Mouse (Mus musculus) thymus, adult 2 months (tissue): ENCODE data around the gene Cd2. TPM values are rescaled to one million over a fixed set of nuclear protein-coding genes. Genes with fewer than 3 reads are reported as not detected.

Experiments
- DNase-seq: peaks from one replicate; pipeline ENCODE4 v3.0.0; 2021
- H3K27ac ChIP-seq: fragments of 200-500 bp; 2 replicates; pipeline ENCODE4 v1.5.1; 2012; ENCODE audit warnings: low read length, control low read depth; ENCODE audit not compliant: control insufficient read depth, insufficient read depth
- H3K27me3 ChIP-seq: fragments of 200-500 bp; 2 replicates; pipeline ENCODE4 v1.6.1; 2012; ENCODE audit warnings: mild to moderate bottlenecking, low read length, moderate library complexity, mixed read lengths; ENCODE audit not compliant: control insufficient read depth, insufficient read depth
- H3K36me3 ChIP-seq: fragments of 200-500 bp; 2 replicates; pipeline ENCODE4 v1.6.1; 2012; ENCODE audit warnings: mild to moderate bottlenecking, low read length, moderate library complexity; ENCODE audit not compliant: control insufficient read depth, insufficient read depth
- H3K4me1 ChIP-seq: fragments of 200-500 bp; replicated peaks from 2 replicates; pipeline ENCODE4 v1.6.1; 2012; ENCODE audit warnings: low read length; ENCODE audit not compliant: control insufficient read depth, insufficient read depth
- H3K4me3 ChIP-seq: fragments of 200-500 bp; 2 replicates; pipeline ENCODE4 v1.5.1; 2012; ENCODE audit warnings: mild to moderate bottlenecking, low read length, control low read depth, moderate library complexity; ENCODE audit not compliant: control insufficient read depth, insufficient read depth
- CTCF ChIP-seq: fragments of 200-500 bp; IDR thresholded peaks from 2 replicates; pipeline ENCODE4 v1.5.1; 2012; ENCODE audit warnings: mild to moderate bottlenecking, control low read depth, low read length, moderate library complexity, borderline replicate concordance; ENCODE audit not compliant: control insufficient read depth, poor library complexity, insufficient read depth; ENCODE audit errors: extremely low read depth
- POLR2A ChIP-seq: fragments of 200-500 bp; IDR thresholded peaks from 2 replicates; pipeline ENCODE4 v1.6.1; 2012; ENCODE audit warnings: mild to moderate bottlenecking, low read length, control low read depth, moderate library complexity; ENCODE audit not compliant: control insufficient read depth, poor library complexity, insufficient read depth; ENCODE audit errors: extremely low read depth
- WGBS: fragments of 180-500 bp; shearing (Covaris S2); methylation state at CpG from one replicate; pipeline ENCODE4 v1.1.7; 2018; 5-methylcytosine and 5-hydroxymethylcytosine counted together
- polyA plus RNA-seq: library from polyadenylated mRNA; depleted of rRNA; stranded (reverse); fragments of >200 nt; gene quantifications from 2 replicates; pipeline ENCODE4 v1.2.3, GENCODE M21; 2012

Gene Cd2
- polyA plus RNA-seq, 1 experiment, result 117 TPM

DNA sequence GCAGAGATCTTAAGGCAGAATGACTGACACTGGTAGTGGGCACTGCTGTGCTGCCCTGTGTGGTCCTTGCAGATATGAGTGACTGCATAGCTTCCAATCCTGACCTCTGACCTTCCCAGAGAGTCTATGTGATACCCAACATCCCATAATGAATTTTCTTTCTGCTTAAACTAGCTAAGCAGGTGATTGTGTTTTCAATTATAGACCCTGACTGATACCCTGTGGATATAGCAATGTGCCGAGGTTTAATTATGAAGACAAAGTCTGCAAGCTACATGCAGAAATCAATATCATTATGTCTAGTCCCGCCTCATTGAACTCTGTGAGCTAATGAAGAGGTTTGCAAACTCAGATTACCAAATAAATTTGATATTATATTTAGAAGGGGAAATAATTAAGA is 44.7 kb downstream of the Cd2 start:
- 95% methylated on average over 2 of the region's 2 CpGs for WGBS
- no peak overlapping the region for H3K4me3 ChIP-seq
- no peak for TF ChIP-seq CTCF
- TF ChIP-seq POLR2A, result no peak
- H3K27ac ChIP-seq, result no peak overlapping the region
- no peaks in the 10 kb centered on the region for H3K36me3 ChIP-seq
- peaks cover 19% of the 10 kb centered on the region for H3K4me1 ChIP-seq
- no peak for DNase-seq
- no peaks in the 10 kb centered on the region for H3K27me3 ChIP-seq

GRCm38 (mm10) chr3:101241866-101242265 is 45.9 kb downstream of the Cd2 start:
- no peak for TF ChIP-seq CTCF
- TF ChIP-seq POLR2A, result no peak
- H3K27me3 ChIP-seq, result no peaks in the 10 kb centered on the region
- peaks cover 28% of the 10 kb centered on the region for H3K4me1 ChIP-seq
- no peak for DNase-seq
- H3K36me3 ChIP-seq, result no peaks in the 10 kb centered on the region
- H3K4me3 ChIP-seq, result no peak overlapping the region
- WGBS, result 93% methylated on average over 3 of the region's 3 CpGs
- H3K27ac ChIP-seq, result no peak overlapping the region

DNA sequence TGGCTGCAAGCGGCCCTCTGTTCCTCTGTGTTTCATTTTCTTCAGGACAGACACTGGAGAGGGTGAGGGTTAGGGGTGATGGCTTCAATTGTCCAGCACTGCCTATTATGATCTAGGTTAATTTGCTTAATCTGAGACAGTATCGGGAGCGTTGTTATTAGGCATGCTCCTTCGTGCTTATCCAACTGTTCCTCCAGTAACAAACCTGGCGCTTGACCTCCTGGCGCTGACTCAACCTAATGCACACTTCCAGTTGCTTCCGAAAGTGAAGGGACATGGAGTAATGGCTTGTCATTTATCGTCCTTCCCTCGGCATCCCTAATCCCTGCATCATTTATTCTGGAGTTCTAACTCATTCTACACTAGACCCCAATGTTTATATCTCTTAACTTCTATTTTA is 46.9 kb downstream of the Cd2 start:
- TF ChIP-seq CTCF (no peak), POLR2A (no peak)
- H3K4me3 ChIP-seq, result no peak overlapping the region
- H3K27me3 ChIP-seq, result no peaks in the 10 kb centered on the region
- DNase-seq, result no peak
- WGBS, result 96% methylated on average over 9 of the region's 9 CpGs
- H3K27ac ChIP-seq, result no peak overlapping the region
- no peaks in the 10 kb centered on the region for H3K36me3 ChIP-seq
- peaks cover 35% of the 10 kb centered on the region for H3K4me1 ChIP-seq

DNA sequence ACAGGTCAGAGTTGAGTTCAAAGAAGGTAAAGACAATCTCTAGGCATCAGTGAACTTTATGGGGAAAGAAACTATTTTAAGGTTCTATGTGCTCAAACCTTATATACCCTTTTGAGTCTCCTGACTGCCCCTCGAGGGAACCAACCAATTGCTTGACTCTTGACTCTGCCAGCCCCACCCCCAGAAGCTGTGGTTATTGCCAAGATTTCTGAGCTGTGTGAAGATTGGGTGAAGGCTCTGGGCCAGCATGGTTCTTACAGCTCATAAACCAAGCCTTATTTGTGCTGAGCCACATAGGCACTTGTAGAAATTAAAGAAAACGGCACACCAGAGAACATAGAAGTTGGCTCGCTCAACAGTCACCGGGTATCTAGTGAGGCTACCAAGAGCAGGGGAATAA is 48.5 kb downstream of the Cd2 start:
- Histone ChIP-seq H3K4me3 (no peak overlapping the region), H3K27ac (no peak overlapping the region), H3K4me1 (peaks cover 36% of the 10 kb centered on the region), H3K36me3 (no peaks in the 10 kb centered on the region), H3K27me3 (no peaks in the 10 kb centered on the region)
- 85% methylated on average over 4 of the region's 4 CpGs for WGBS
- no peak for DNase-seq
- no peak for TF ChIP-seq CTCF
- TF ChIP-seq POLR2A, result no peak

- no peak overlapping the region for H3K27ac ChIP-seq
- TF ChIP-seq POLR2A, result no peak
- no peak for TF ChIP-seq CTCF
- 64% methylated on average over 6 of the region's 6 CpGs for WGBS
- H3K4me3 ChIP-seq, result no peak overlapping the region
- H3K36me3 ChIP-seq, result no peaks in the 10 kb centered on the region
- H3K4me1 ChIP-seq, result peaks cover 36% of the 10 kb centered on the region
- H3K27me3 ChIP-seq, result no peaks in the 10 kb centered on the region
- DNase-seq, result no peak
Observed at GRCm38 (mm10) chr3:101238695-101239094, 49.0 kb downstream of the Cd2 start.

- Histone ChIP-seq H3K4me3 (no peak overlapping the region), H3K27me3 (no peaks in the 10 kb centered on the region), H3K4me1 (peaks cover 44% of the 10 kb centered on the region), H3K36me3 (no peaks in the 10 kb centered on the region), H3K27ac (no peak overlapping the region; the same call in 1 of the 2 replicates)
- TF ChIP-seq POLR2A, result no peak
- no peak for TF ChIP-seq CTCF
- 70% methylated on average over 16 of the region's 16 CpGs for WGBS
- DNase-seq, result no peak
Observed at GRCm38 (mm10) chr3:101236995-101237808, 50.5 kb downstream of the Cd2 start.
